Comparison of ENCODE assay signal across 13 mouse cellular contexts in the genomic region with DNA sequence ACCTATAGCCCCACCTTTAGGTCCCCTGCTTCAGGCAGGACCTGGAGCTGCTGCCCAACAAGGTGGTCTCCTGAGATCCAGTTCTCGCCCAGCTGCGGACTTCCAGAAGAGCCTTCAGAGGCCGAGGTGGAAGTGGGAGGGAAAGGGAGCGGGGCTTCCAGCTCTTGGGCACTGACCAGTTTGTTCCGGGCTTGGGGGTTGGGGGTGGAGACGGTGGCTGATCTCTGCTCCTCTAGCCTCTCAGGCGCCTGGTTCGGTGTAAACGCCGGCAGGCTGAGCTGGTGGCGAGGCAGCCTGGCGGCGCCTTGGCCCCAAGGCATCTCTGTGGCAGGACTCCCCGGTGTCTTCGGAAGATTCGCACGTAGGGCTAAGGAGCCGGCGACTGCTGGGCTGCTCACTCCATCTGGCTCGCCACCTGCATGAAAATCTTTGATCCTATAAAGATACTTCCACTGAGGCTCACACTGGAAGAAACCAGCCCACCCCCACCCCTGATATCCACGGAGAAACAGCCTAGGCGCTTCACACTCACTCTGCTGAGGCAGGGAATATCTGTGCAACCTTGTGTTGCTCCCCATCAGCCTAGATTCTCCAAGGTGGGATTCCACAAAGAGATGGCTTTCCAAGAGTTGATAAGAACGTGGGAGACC. TPM values are rescaled to one million over a fixed set of nuclear protein-coding genes. Genes with fewer than 3 reads are reported as not detected.
DNase-seq lines count a peak whose midpoint lies in the region; ATAC-seq and TF ChIP-seq lines count a peak whose summit lies in the region.
"Had no signal": no experiment of that assay in that cellular context is flagged by ENCODE, and none has a peak within 500 bp of the region (broad histone marks: within the 10 kb centered on the region; RNA-seq: fewer than 3 reads in every experiment).

A gene (minus strand): TSS at position 267 of the 650 bp plus-strand sequence.

- no peak within 1 kb of the TSS for H3K9ac ChIP-seq in hindbrain, embryonic 16.5 days (ENCODE audit: low read depth, low read length)
- no peak within 1 kb of the TSS for H3K9ac ChIP-seq in ES-E14 (ENCODE audit: insufficient read depth, low read depth, low read length, poor library complexity, severe bottlenecking)
- no peak within 1 kb of the TSS for H3K9ac ChIP-seq in intestine, postnatal 0 days (ENCODE audit: low read depth, low read length)
- H3K9ac ChIP-seq: hindbrain, embryonic 15.5 days had no signal

- no peak within 1 kb of the TSS for H3K27ac ChIP-seq in hindbrain, embryonic 10.5 days
- no peak within 1 kb of the TSS for H3K27ac ChIP-seq in hindbrain, embryonic 16.5 days (ENCODE audit: low read depth, low read length)
- H3K27ac ChIP-seq in ES-E14 (ENCODE audit: insufficient read depth, low read depth, low read length, poor library complexity, severe bottlenecking), result no peak within 1 kb of the TSS
- no peak within 1 kb of the TSS for H3K27ac ChIP-seq in intestine, postnatal 0 days (ENCODE audit: low read depth, low read length)
- H3K27ac ChIP-seq: hindbrain, embryonic 15.5 days had no signal

- H3K9me3 ChIP-seq in hindbrain, embryonic 10.5 days, result no peaks in the 10 kb centered on the region
- H3K9me3 ChIP-seq in hindbrain, embryonic 16.5 days (ENCODE audit: control insufficient read depth, low read length), result no peaks in the 10 kb centered on the region
- no peaks in the 10 kb centered on the region for H3K9me3 ChIP-seq in ES-E14 (ENCODE audit: control insufficient read depth, insufficient read depth, low read depth, low read length)
- H3K9me3 ChIP-seq in intestine, postnatal 0 days (ENCODE audit: control insufficient read depth), result no peaks in the 10 kb centered on the region
- H3K9me3 ChIP-seq: hindbrain, embryonic 15.5 days had no signal

- H3K27me3 ChIP-seq in hindbrain, embryonic 10.5 days (ENCODE audit: insufficient read depth, poor library complexity, severe bottlenecking), result peaks cover 100% of the 10 kb centered on the region
- H3K27me3 ChIP-seq in hindbrain, embryonic 16.5 days (replicated peaks; ENCODE audit: control insufficient read depth, insufficient read depth, low read length), result peaks cover 66% of the 10 kb centered on the region
- peaks cover 92% of the 10 kb centered on the region for H3K27me3 ChIP-seq in intestine, postnatal 0 days (replicated peaks; ENCODE audit: control insufficient read depth, insufficient read depth, low read length)

- no peak for DNase-seq in adrenal gland, adult 8-10 months
- DNase-seq in adrenal gland, postnatal 36 days, result no peak
- DNase-seq in hindbrain, embryonic 10.5 days (ENCODE audit: low spot score), result peak; percentile 53
- DNase-seq in ES-E14 (ENCODE audit: low read depth, low spot score), result no peak
- DNase-seq in left cerebral cortex, postnatal 10 days (ENCODE audit: extremely low spot score in 1 of 2, low spot score in 2 of 2), result no peak
- DNase-seq in spleen, postnatal 14 days (ENCODE audit: low spot score in 2 of 2), result no peak

- intact Hi-C loops in left cerebral cortex, postnatal 10 days (cut with DNase I), result no loop called here

- no peak within 1 kb of the TSS for H3K4me2 ChIP-seq in hindbrain, embryonic 16.5 days (ENCODE audit: low read length)
- peak within 1 kb of the TSS; percentile 40 for H3K4me2 ChIP-seq in intestine, postnatal 0 days (replicated peaks; ENCODE audit: low read depth)
- H3K4me2 ChIP-seq: hindbrain, embryonic 15.5 days had no signal

- peaks cover 37% of the 10 kb centered on the region for H3K4me1 ChIP-seq in hindbrain, embryonic 10.5 days (replicated peaks)
- H3K4me1 ChIP-seq in hindbrain, embryonic 16.5 days (ENCODE audit: control insufficient read depth, insufficient read depth, low read depth, low read length), result peaks cover 14% of the 10 kb centered on the region
- H3K4me1 ChIP-seq in ES-E14 (ENCODE audit: control insufficient read depth in 2 of 2, insufficient read depth in 2 of 2, low read length in 2 of 2, poor library complexity in 1 of 2), result peaks cover 0 to 9% of the 10 kb centered on the region in 2 experiments; a peak in 2 of 4 replicates
- peaks cover 5% of the 10 kb centered on the region; the same call in 1 of the 2 replicates for H3K4me1 ChIP-seq in intestine, postnatal 0 days (replicated peaks; ENCODE audit: control insufficient read depth, insufficient read depth, low read length)

- no peak for ATAC-seq in hindbrain, embryonic 16.5 days
- no peak for ATAC-seq in intestine, postnatal 0 days

- H3K36me3 ChIP-seq in hindbrain, embryonic 10.5 days, result no peaks in the 10 kb centered on the region
- H3K36me3 ChIP-seq in hindbrain, embryonic 16.5 days (ENCODE audit: control insufficient read depth, insufficient read depth, low read length), result no peaks in the 10 kb centered on the region
- H3K36me3 ChIP-seq in ES-E14 (ENCODE audit: control insufficient read depth, insufficient read depth, low read length, poor library complexity, severe bottlenecking), result no peaks in the 10 kb centered on the region
- no peaks in the 10 kb centered on the region for H3K36me3 ChIP-seq in intestine, postnatal 0 days (ENCODE audit: control insufficient read depth, insufficient read depth)
- H3K36me3 ChIP-seq: hindbrain, embryonic 15.5 days had no signal

- in situ Hi-C loops in ES-E14 (cut with MboI; ENCODE audit: low sequenced_read_pairs in 2 of 2, unreplicated experiment in 2 of 2), result no loop called here

- H3K4me3 ChIP-seq in hindbrain, embryonic 10.5 days, result peak within 1 kb of the TSS; percentile 13; the same call in 1 of the 2 replicates
- no peak within 1 kb of the TSS for H3K4me3 ChIP-seq in hindbrain, embryonic 16.5 days (ENCODE audit: low read length)
- peak within 1 kb of the TSS; percentile 14 to 49; a peak in 3 of 4 replicates for H3K4me3 ChIP-seq in ES-E14 (ENCODE audit: insufficient read depth in 1 of 2, low read depth in 1 of 2, low read length in 2 of 2, poor library complexity in 1 of 2, severe bottlenecking in 1 of 2)
- H3K4me3 ChIP-seq in intestine, postnatal 0 days (ENCODE audit: low read depth, low read length), result peak within 1 kb of the TSS; percentile 31
- H3K4me3 ChIP-seq: hindbrain, embryonic 15.5 days had no signal

- no peak for TF ChIP-seq CTCF in intestine, postnatal 0 days (IDR thresholded peaks at IDR 0.05; ENCODE audit: low read depth)

- under 1% methylated on average over 23 of the region's 23 CpGs for WGBS in hindbrain, embryonic 10.5 days
- 4% methylated on average over 23 of the region's 23 CpGs for WGBS in hindbrain, embryonic 16.5 days
- WGBS in intestine, postnatal 0 days, result 38% methylated on average over 23 of the region's 23 CpGs

TF ChIP-seq in ES-E14, 5 proteins besides CTCF, POLR2A, EP300 and RAD21:
- no peak for TF ChIP-seq ZNF384 (IDR thresholded peaks at IDR 0.05; ENCODE audit: low read depth, low read length)
- no peak for TF ChIP-seq ZC3H11A (IDR thresholded peaks at IDR 0.05; ENCODE audit: borderline replicate concordance, low read depth, low read length)

RNA-seq across cellular contexts. Expression of the gene that starts here (rescaled TPM):
- 10 to 100 TPM; 10.5 to 28.1 (median 17.4) TPM for total RNA-seq in adrenal gland, adult 8-10 months (2022)
- total RNA-seq in adrenal gland, postnatal 36 days (2021), result 1 to 10 TPM; 5.3 to 9.3 TPM
- 0.17 and 0.50 TPM in 2 replicates for polyA plus RNA-seq in hindbrain, embryonic 10.5 days (2016; fragmentation: Nextera tagmentation; extraction: Ambion mirVana)
- polyA plus RNA-seq in hindbrain, embryonic 16.5 days (2015; fragmentation: Nextera tagmentation; extraction: Ambion mirVana), result not detected in 2 replicates
- total RNA-seq in ES-E14 (2012; rRNA removed), result 1.5 and 6.5 TPM in 2 replicates
- 17.4 and 20.7 TPM in 2 replicates for polyA plus RNA-seq in intestine, postnatal 0 days (2015; fragmentation: Nextera tagmentation; extraction: Ambion mirVana)
- total RNA-seq in left cerebral cortex, postnatal 10 days (2021), result not detected
- total RNA-seq: common myeloid progenitor, adult 5-6 weeks; gastrocnemius, adult 18-20 months; layer of hippocampus, adult 18-20 months; liver, adult 2 months had no signal
- polyA plus RNA-seq: hindbrain, embryonic 15.5 days; liver, adult 2 months had no signal

Comparison
In these comparisons a context has a peak if more than half of its experiments do, and no peak if none do; other contexts are left out.
1. RNA of the gene that starts here (polyA plus RNA-seq): 17.4 to 20.7 TPM in intestine, postnatal 0 days; 0.17 to 0.50 TPM in hindbrain, embryonic 10.5 days and not detected in hindbrain, embryonic 16.5 days; every median in the first group is over 10 times any median in the second.
2. Peak in DNase-seq and H3K4me3 ChIP-seq in hindbrain, embryonic 10.5 days; RNA of the gene not detected or under 1 TPM.